Mouse (Mus musculus): Measurements from ENCODE around the gene C130026I21Rik. TPM values are rescaled to one million over a fixed set of nuclear protein-coding genes. Genes with fewer than 3 reads are reported as not detected.
"Not testable (repeated sequence)": the region's sequence is repeated elsewhere in the genome, so short reads cannot be mapped to it uniquely, and the experiment has no call there.

The C130026I21Rik gene
- polyA plus RNA-seq, 1 experiment from 2014 or later, result not detected

GRCm38 (mm10) chr1:85206531-85206930, 63.8 kb downstream of the C130026I21Rik start:
- H3K9ac ChIP-seq; H3K9me3 ChIP-seq (replicated peaks); H3K36me3 ChIP-seq (ENCODE audit: poor library complexity, severe bottlenecking); ATAC-seq; H3K4me1 ChIP-seq; H3K27me3 ChIP-seq; H3K4me3 ChIP-seq; H3K4me2 ChIP-seq; H3K27ac ChIP-seq: not testable (repeated sequence)
- WGBS, result 54% methylated on average over 1 of the region's 2 CpGs

- not testable (repeated sequence) for ATAC-seq; H3K36me3 ChIP-seq (ENCODE audit: poor library complexity, severe bottlenecking); H3K27ac ChIP-seq; H3K4me2 ChIP-seq; H3K9me3 ChIP-seq (replicated peaks); H3K9ac ChIP-seq; H3K4me1 ChIP-seq; H3K4me3 ChIP-seq; H3K27me3 ChIP-seq
- 90% methylated on average over 3 of the region's 4 CpGs for WGBS
Observed at GRCm38 (mm10) chr1:85199523-85199922, 70.8 kb downstream of the C130026I21Rik start.

- not testable (repeated sequence) for H3K27ac ChIP-seq; H3K9ac ChIP-seq; H3K9me3 ChIP-seq (replicated peaks); H3K4me1 ChIP-seq; H3K4me2 ChIP-seq; H3K36me3 ChIP-seq (ENCODE audit: poor library complexity, severe bottlenecking); H3K27me3 ChIP-seq; H3K4me3 ChIP-seq; ATAC-seq
Observed at GRCm38 (mm10) chr1:85198647-85199350, 71.6 kb downstream of the C130026I21Rik start.

- ATAC-seq; H3K9me3 ChIP-seq (replicated peaks); H3K9ac ChIP-seq; H3K4me2 ChIP-seq; H3K36me3 ChIP-seq (ENCODE audit: poor library complexity, severe bottlenecking); H3K4me3 ChIP-seq; H3K27me3 ChIP-seq; H3K4me1 ChIP-seq; H3K27ac ChIP-seq: not testable (repeated sequence)
- 64% methylated on average over 4 of the region's 4 CpGs for WGBS
Observed at GRCm38 (mm10) chr1:85196732-85197131, 73.6 kb downstream of the C130026I21Rik start.

GRCm38 (mm10) chr1:85193761-85194160, 76.6 kb downstream of the C130026I21Rik start:
- 76% methylated on average over 5 of the region's 5 CpGs for WGBS
- H3K9me3 ChIP-seq (replicated peaks); H3K4me2 ChIP-seq; H3K4me1 ChIP-seq; H3K9ac ChIP-seq; H3K4me3 ChIP-seq; ATAC-seq; H3K27ac ChIP-seq; H3K36me3 ChIP-seq (ENCODE audit: poor library complexity, severe bottlenecking); H3K27me3 ChIP-seq: not testable (repeated sequence)

- H3K36me3 ChIP-seq (ENCODE audit: poor library complexity, severe bottlenecking); H3K4me2 ChIP-seq; H3K9me3 ChIP-seq (replicated peaks); H3K9ac ChIP-seq; H3K4me3 ChIP-seq; H3K27me3 ChIP-seq; ATAC-seq; H3K4me1 ChIP-seq; H3K27ac ChIP-seq: not testable (repeated sequence)
- 96% methylated on average over 2 of the region's 3 CpGs for WGBS
Observed at GRCm38 (mm10) chr1:85181981-85182380, 88.4 kb downstream of the C130026I21Rik start.

- H3K9ac ChIP-seq; H3K27ac ChIP-seq; H3K4me3 ChIP-seq; H3K9me3 ChIP-seq (replicated peaks); H3K4me2 ChIP-seq; ATAC-seq; H3K27me3 ChIP-seq; H3K36me3 ChIP-seq (ENCODE audit: poor library complexity, severe bottlenecking); H3K4me1 ChIP-seq: not testable (repeated sequence)
- WGBS, result 88% methylated on average over 4 of the region's 4 CpGs
Observed at GRCm38 (mm10) chr1:85178971-85179370, 91.4 kb downstream of the C130026I21Rik start.

- not testable (repeated sequence) for H3K4me1 ChIP-seq; H3K36me3 ChIP-seq (ENCODE audit: poor library complexity, severe bottlenecking); H3K9ac ChIP-seq; H3K27me3 ChIP-seq; H3K4me2 ChIP-seq; H3K27ac ChIP-seq; ATAC-seq; H3K9me3 ChIP-seq (replicated peaks); H3K4me3 ChIP-seq
- 51% methylated on average over 2 of the region's 2 CpGs for WGBS
Observed at GRCm38 (mm10) chr1:85162841-85163240, 107.5 kb downstream of the C130026I21Rik start.

- not testable (repeated sequence) for H3K27ac ChIP-seq
Observed at GRCm38 (mm10) chr1:85155151-85155550, 115.2 kb downstream of the C130026I21Rik start.

GRCm38 (mm10) chr1:85133671-85134070, 136.7 kb downstream of the C130026I21Rik start:
- H3K36me3 ChIP-seq (ENCODE audit: poor library complexity, severe bottlenecking); H3K4me1 ChIP-seq; ATAC-seq; H3K27ac ChIP-seq; H3K4me2 ChIP-seq; H3K27me3 ChIP-seq; H3K9me3 ChIP-seq (replicated peaks); H3K9ac ChIP-seq; H3K4me3 ChIP-seq: not testable (repeated sequence)
- WGBS, result 89% methylated on average over 20 of the region's 22 CpGs

More at GRCm38 (mm10) chr1:85155151-85155550, 115.2 kb downstream of the C130026I21Rik start:
- H3K4me1 ChIP-seq; H3K27me3 ChIP-seq; H3K9ac ChIP-seq; H3K4me3 ChIP-seq; ATAC-seq; H3K4me2 ChIP-seq; H3K9me3 ChIP-seq (replicated peaks); H3K36me3 ChIP-seq (ENCODE audit: poor library complexity, severe bottlenecking): not testable (repeated sequence)
- WGBS, result 76% methylated on average over 4 of the region's 5 CpGs

GRCm38 (mm10) chr1:85121841-85122240, 148.5 kb downstream of the C130026I21Rik start:
- H3K27ac ChIP-seq; H3K9ac ChIP-seq; H3K4me1 ChIP-seq; H3K9me3 ChIP-seq (replicated peaks); H3K4me2 ChIP-seq; H3K4me3 ChIP-seq; H3K36me3 ChIP-seq (ENCODE audit: poor library complexity, severe bottlenecking); ATAC-seq; H3K27me3 ChIP-seq: not testable (repeated sequence)
- 86% methylated on average over 4 of the region's 4 CpGs for WGBS

- H3K4me1 ChIP-seq; H3K27ac ChIP-seq; H3K9me3 ChIP-seq (replicated peaks); H3K27me3 ChIP-seq; H3K4me3 ChIP-seq; ATAC-seq; H3K9ac ChIP-seq; H3K36me3 ChIP-seq (ENCODE audit: poor library complexity, severe bottlenecking); H3K4me2 ChIP-seq: not testable (repeated sequence)
- WGBS, result 79% methylated on average over 5 of the region's 6 CpGs
Observed at GRCm38 (mm10) chr1:85118341-85118740, 152.0 kb downstream of the C130026I21Rik start.

GRCm38 (mm10) chr1:85117537-85117936, 152.8 kb downstream of the C130026I21Rik start:
- not testable (repeated sequence) for H3K27me3 ChIP-seq; H3K27ac ChIP-seq; H3K4me1 ChIP-seq; H3K4me3 ChIP-seq; H3K9ac ChIP-seq; H3K36me3 ChIP-seq (ENCODE audit: poor library complexity, severe bottlenecking); H3K4me2 ChIP-seq; ATAC-seq; H3K9me3 ChIP-seq (replicated peaks)
- 70% methylated on average over 4 of the region's 6 CpGs for WGBS
